ENCODE assay signal across 8 mouse cellular contexts in genomic region chr2:153225595-153225953, GRCm38 (mm10). TPM values are rescaled to one million over a fixed set of nuclear protein-coding genes. Genes with fewer than 3 reads are reported as not detected.
DNase-seq lines count a peak whose midpoint lies in the region; ATAC-seq and TF ChIP-seq lines count a peak whose summit lies in the region.

No protein-coding gene starts in this region.

- peak overlapping the region; percentile 72 for H3K4me2 ChIP-seq in heart, embryonic 11.5 days

- H3K27ac ChIP-seq in heart, embryonic 11.5 days (ENCODE audit: low read depth, low read length) = peak overlapping the region; percentile 31; the same call in 1 of the 2 replicates
- H3K27ac ChIP-seq in ES-E14 (ENCODE audit: insufficient read depth, low read depth, low read length, poor library complexity, severe bottlenecking) = no peak overlapping the region
- peak overlapping the region; percentile 88; the same call in 1 of the 2 replicates for H3K27ac ChIP-seq in hindbrain, embryonic 10.5 days

- H3K4me3 ChIP-seq in heart, embryonic 11.5 days (ENCODE audit: low read depth, low read length) = peak overlapping the region; percentile 52
- H3K4me3 ChIP-seq in ES-E14 (ENCODE audit: insufficient read depth in 1 of 2, low read depth in 1 of 2, low read length in 2 of 2, poor library complexity in 1 of 2, severe bottlenecking in 1 of 2) = peak overlapping the region; percentile 79 to 84; a peak in 3 of 4 replicates
- peak overlapping the region; percentile 66 for H3K4me3 ChIP-seq in hindbrain, embryonic 10.5 days
- peak overlapping the region; percentile 94 for H3K4me3 ChIP-seq in megakaryocyte, embryonic 14.5 days (replicated peaks)

- no peaks in the 10 kb centered on the region for H3K9me3 ChIP-seq in heart, embryonic 11.5 days (replicated peaks; ENCODE audit: control insufficient read depth, low read length)
- no peaks in the 10 kb centered on the region for H3K9me3 ChIP-seq in ES-E14 (ENCODE audit: control insufficient read depth, insufficient read depth, low read depth, low read length)
- H3K9me3 ChIP-seq in hindbrain, embryonic 10.5 days = no peaks in the 10 kb centered on the region
- H3K9me3 ChIP-seq in megakaryocyte, embryonic 14.5 days = no peaks in the 10 kb centered on the region

- peak overlapping the region; percentile 71 for H3K9ac ChIP-seq in heart, embryonic 11.5 days (ENCODE audit: low read depth, low read length)
- H3K9ac ChIP-seq in ES-E14 (ENCODE audit: insufficient read depth, low read depth, low read length, poor library complexity, severe bottlenecking) = no peak overlapping the region

- H3K4me1 ChIP-seq in heart, embryonic 11.5 days (ENCODE audit: control insufficient read depth, insufficient read depth, low read length) = peaks cover 19% of the 10 kb centered on the region
- H3K4me1 ChIP-seq in ES-E14 (ENCODE audit: control insufficient read depth in 2 of 2, insufficient read depth in 2 of 2, low read length in 2 of 2, poor library complexity in 1 of 2) = no peaks in the 10 kb centered on the region; a peak in 1 of 4 replicates
- H3K4me1 ChIP-seq in hindbrain, embryonic 10.5 days (replicated peaks) = peaks cover 15% of the 10 kb centered on the region
- peaks cover 86% of the 10 kb centered on the region for H3K4me1 ChIP-seq in megakaryocyte, embryonic 14.5 days

- intact Hi-C loops in heart, postnatal 36 days (cut with DNase I) = no loop called here

- DNase-seq in heart, postnatal 36 days = no peak
- no peak for DNase-seq in ES-E14 (ENCODE audit: low read depth, low spot score)
- no peak for DNase-seq in hindbrain, embryonic 10.5 days (ENCODE audit: low spot score)
- no peak for DNase-seq in ovary, postnatal 14 days (ENCODE audit: low spot score)
- no peak for DNase-seq in cerebellum, postnatal 4 days (ENCODE audit: low spot score in 2 of 2)
- no peak for DNase-seq in right cerebral cortex, postnatal 10 days (ENCODE audit: low spot score in 2 of 2)

- 8% methylated on average over 3 of the region's 3 CpGs for WGBS in heart, embryonic 11.5 days (ENCODE audit: insufficient replicate concordance)
- WGBS in hindbrain, embryonic 10.5 days = 8% methylated on average over 3 of the region's 3 CpGs

- H3K36me3 ChIP-seq in heart, embryonic 11.5 days (ENCODE audit: control insufficient read depth, insufficient read depth, low read length) = peaks cover 11% of the 10 kb centered on the region
- H3K36me3 ChIP-seq in ES-E14 (ENCODE audit: control insufficient read depth, insufficient read depth, low read length, poor library complexity, severe bottlenecking) = peaks cover 10% of the 10 kb centered on the region
- peaks cover 45% of the 10 kb centered on the region for H3K36me3 ChIP-seq in hindbrain, embryonic 10.5 days
- H3K36me3 ChIP-seq in megakaryocyte, embryonic 14.5 days (replicated peaks; ENCODE audit: low read length) = peaks cover 50% of the 10 kb centered on the region

- H3K27me3 ChIP-seq in heart, embryonic 11.5 days (ENCODE audit: control insufficient read depth, insufficient read depth, low read length) = no peaks in the 10 kb centered on the region
- no peaks in the 10 kb centered on the region for H3K27me3 ChIP-seq in hindbrain, embryonic 10.5 days (ENCODE audit: insufficient read depth, poor library complexity, severe bottlenecking)
- H3K27me3 ChIP-seq in megakaryocyte, embryonic 14.5 days (replicated peaks) = no peaks in the 10 kb centered on the region

- ATAC-seq in heart, embryonic 11.5 days (replicated peaks; ENCODE audit: insufficient number of reproducible peaks, low FRiP score, low TSS enrichment) = no peak

- in situ Hi-C loops in ES-E14 (cut with MboI; ENCODE audit: low sequenced_read_pairs in 2 of 2, unreplicated experiment in 2 of 2) = no loop called here

TF ChIP-seq in ES-E14, 5 proteins besides CTCF, POLR2A, EP300 and RAD21:
- TF ChIP-seq CHD2 (IDR thresholded peaks at IDR 0.05; ENCODE audit: low read depth, low read length) = no peak
- TF ChIP-seq ZNF384 (IDR thresholded peaks at IDR 0.05; ENCODE audit: low read depth, low read length) = no peak
- TF ChIP-seq MAFK (IDR thresholded peaks at IDR 0.05; ENCODE audit: insufficient read depth, low read depth, low read length) = no peak
- TF ChIP-seq HCFC1 (IDR thresholded peaks at IDR 0.05; ENCODE audit: borderline replicate concordance, insufficient read depth, low read length) = no peak
- TF ChIP-seq ZC3H11A (IDR thresholded peaks at IDR 0.05; ENCODE audit: borderline replicate concordance, low read depth, low read length) = no peak
TF ChIP-seq in ES-E14: peak in this region for 0.

RNA-seq across cellular contexts. Expression of gene Tspyl3, which starts 0.3 kb away (rescaled TPM):
- 4.8 and 5.6 TPM in 2 replicates for polyA plus RNA-seq in heart, embryonic 11.5 days (2014; fragmentation: Nextera tagmentation; extraction: Ambion mirVana)
- 1 to 10 TPM; 1.0 to 1.6 TPM for total RNA-seq in heart, postnatal 36 days (2021)
- total RNA-seq in ES-E14 (2012; rRNA removed) = 1.7 and 2.1 TPM in 2 replicates
- 7.8 and 9.7 TPM in 2 replicates for polyA plus RNA-seq in hindbrain, embryonic 10.5 days (2016; fragmentation: Nextera tagmentation; extraction: Ambion mirVana)
- polyA plus RNA-seq in megakaryocyte, embryonic 14.5 days (2012; ENCODE audit: insufficient read depth, low replicate concordance) = 3.3 and 3.6 TPM in 2 replicates

RNA-seq across cellular contexts. Expression of gene Plagl2, which starts 15.7 kb away (rescaled TPM):
- 22.6 and 25.3 TPM in 2 replicates for polyA plus RNA-seq in heart, embryonic 11.5 days (2014; fragmentation: Nextera tagmentation; extraction: Ambion mirVana)
- total RNA-seq in heart, postnatal 36 days (2021) = 1 to 10 TPM; 4.0 to 4.2 TPM
- 3.5 and 3.9 TPM in 2 replicates for total RNA-seq in ES-E14 (2012; rRNA removed)
- polyA plus RNA-seq in hindbrain, embryonic 10.5 days (2016; fragmentation: Nextera tagmentation; extraction: Ambion mirVana) = 22.5 and 25.9 TPM in 2 replicates
- 5.7 and 6.8 TPM in 2 replicates for polyA plus RNA-seq in megakaryocyte, embryonic 14.5 days (2012; ENCODE audit: insufficient read depth, low replicate concordance)

RNA-seq across cellular contexts. Expression of gene Pofut1, which starts 15.8 kb away (rescaled TPM):
- polyA plus RNA-seq in heart, embryonic 11.5 days (2014; fragmentation: Nextera tagmentation; extraction: Ambion mirVana) = 5.8 and 6.6 TPM in 2 replicates
- total RNA-seq in heart, postnatal 36 days (2021) = 10 to 100 TPM; 13.7 to 14.6 TPM
- 29.2 and 37.8 TPM in 2 replicates for total RNA-seq in ES-E14 (2012; rRNA removed)
- 5.3 and 5.5 TPM in 2 replicates for polyA plus RNA-seq in hindbrain, embryonic 10.5 days (2016; fragmentation: Nextera tagmentation; extraction: Ambion mirVana)
- 2.1 and 3.0 TPM in 2 replicates for polyA plus RNA-seq in megakaryocyte, embryonic 14.5 days (2012; ENCODE audit: insufficient read depth, low replicate concordance)
